Mouse (Mus musculus) ES-E14 (cell line): ENCODE measurements around the gene Psmb3. TPM values are rescaled to one million over a fixed set of nuclear protein-coding genes. Genes with fewer than 3 reads are reported as not detected.

ENCODE experiments used
- DNase-seq: peaks from one replicate; pipeline ENCODE4 v3.0.0-alpha.2; 2013; ENCODE audit warnings: low read depth, low spot score
- H3K27ac ChIP-seq: 2 replicates; pipeline ENCODE4 v1.5.1; 2012; ENCODE audit warnings: low read depth, mild to moderate bottlenecking, low read length, moderate library complexity, mixed read lengths; ENCODE audit not compliant: poor library complexity, insufficient read depth, severe bottlenecking
- H3K36me3 ChIP-seq: 2 replicates; pipeline ENCODE4 v1.6.1; 2012; ENCODE audit warnings: mild to moderate bottlenecking, low read length, moderate library complexity, mixed read lengths; ENCODE audit not compliant: control insufficient read depth, poor library complexity, insufficient read depth, severe bottlenecking
- H3K4me1 ChIP-seq, 2 experiments: fragments of 150-350 bp in 1 of 2; sonication (generic) in 1 of 2; 2 replicates each; pipeline ENCODE4 v1.6.1; 2012; ENCODE audit warnings: low read length in 2 of 2, mild to moderate bottlenecking in 1 of 2, mixed read lengths in 1 of 2; ENCODE audit not compliant: control insufficient read depth in 2 of 2, insufficient read depth in 2 of 2, poor library complexity in 1 of 2
- H3K4me3 ChIP-seq, 2 experiments: fragments of 150-350 bp in 1 of 2; sonication (generic) in 1 of 2; 2 replicates each; pipeline ENCODE4 v1.5.1; 2012; ENCODE audit warnings: low read length in 2 of 2, low read depth in 1 of 2, mild to moderate bottlenecking in 1 of 2, mixed read lengths in 1 of 2; ENCODE audit not compliant: insufficient read depth in 1 of 2, poor library complexity in 1 of 2, severe bottlenecking in 1 of 2
- H3K9ac ChIP-seq: 2 replicates; pipeline ENCODE4 v1.6.1; 2012; ENCODE audit warnings: low read depth, mild to moderate bottlenecking, low read length, mixed read lengths; ENCODE audit not compliant: poor library complexity, insufficient read depth, severe bottlenecking
- H3K9me3 ChIP-seq: fragments of 150-350 bp; sonication (generic); 2 replicates; pipeline ENCODE4 v1.6.1; 2012; ENCODE audit warnings: low read depth, mild to moderate bottlenecking, low read length; ENCODE audit not compliant: control insufficient read depth, insufficient read depth
- CHD2 ChIP-seq: IDR thresholded peaks from 2 replicates; pipeline ENCODE4 v1.6.1; 2014; ENCODE audit warnings: mild to moderate bottlenecking, low read depth, low read length, inconsistent platforms
- HCFC1 ChIP-seq: IDR thresholded peaks from 2 replicates; pipeline ENCODE4 v1.6.1; 2012; ENCODE audit warnings: low read length, inconsistent platforms, borderline replicate concordance; ENCODE audit not compliant: insufficient read depth
- MAFK ChIP-seq: IDR thresholded peaks from 2 replicates; pipeline ENCODE4 v1.6.1; 2014; ENCODE audit warnings: mild to moderate bottlenecking, low read depth, low read length, inconsistent platforms; ENCODE audit not compliant: insufficient read depth
- ZC3H11A ChIP-seq: IDR thresholded peaks from 2 replicates; pipeline ENCODE4 v1.6.1; 2012; ENCODE audit warnings: low read depth, mild to moderate bottlenecking, inconsistent platforms, low read length, borderline replicate concordance
- ZNF384 ChIP-seq: IDR thresholded peaks from 2 replicates; pipeline ENCODE4 v1.6.1; 2012; ENCODE audit warnings: low read depth, low read length, inconsistent platforms
- in situ Hi-C, 2 experiments: fragments of 600-800 bp; cut with MboI; formaldehyde crosslinking; loops; one replicate each; pipeline ENCODE4 v1.15.1; 2025; ENCODE audit warnings: low sequenced_read_pairs in 2 of 2, inconsistent platforms in 1 of 2; ENCODE audit not compliant: unreplicated experiment in 2 of 2
- total RNA-seq: library from RNA; depleted of rRNA; stranded (reverse); fragments of 300-350 nt; gene quantifications from 2 replicates; pipeline ENCODE4 v1.2.3, GENCODE M21; 2012

Psmb3 gene
- total RNA-seq, 1 experiment, result 677 TPM

- peak overlapping the region; percentile 1 to 23; a peak in 1 of 4 replicates for H3K4me3 ChIP-seq
- in situ Hi-C loops, result no loop called here
- no peak for TF ChIP-seq CHD2
- TF ChIP-seq ZNF384, result no peak
- TF ChIP-seq MAFK, result no peak
- TF ChIP-seq HCFC1, result no peak
- peaks cover 97% of the 10 kb centered on the region for H3K36me3 ChIP-seq
- DNase-seq, result no peak
- no peaks in the 10 kb centered on the region for H3K9me3 ChIP-seq
- no peak overlapping the region for H3K27ac ChIP-seq
- H3K4me1 ChIP-seq, result peaks cover 17 to 55% of the 10 kb centered on the region in 2 experiments
- H3K9ac ChIP-seq, result no peak overlapping the region
Observed at GRCm38 (mm10) chr11:97677381-97677780, 25.8 kb upstream of the Psmb3 start.

GRCm38 (mm10) chr11:97677842-97678241, 25.4 kb upstream of the Psmb3 start:
- H3K4me3 ChIP-seq, result peak overlapping the region; percentile 16 to 37; a peak in 3 of 4 replicates
- H3K36me3 ChIP-seq, result peaks cover 96% of the 10 kb centered on the region
- H3K4me1 ChIP-seq, result peaks cover 13 to 53% of the 10 kb centered on the region in 2 experiments
- no peaks in the 10 kb centered on the region for H3K9me3 ChIP-seq
- H3K9ac ChIP-seq, result peak overlapping the region; percentile 1; the same call in 1 of the 2 replicates
- no peak overlapping the region for H3K27ac ChIP-seq
- no peak for DNase-seq
- no peak for TF ChIP-seq HCFC1
- TF ChIP-seq MAFK, result no peak
- TF ChIP-seq CHD2, result no peak
- no peak for TF ChIP-seq ZNF384
- TF ChIP-seq ZC3H11A, result no peak
- in situ Hi-C loops, result no loop called here

GRCm38 (mm10) chr11:97678301-97678700, 24.9 kb upstream of the Psmb3 start:
- Histone ChIP-seq H3K9ac (peak overlapping the region; percentile 1; the same call in 1 of the 2 replicates), H3K27ac (no peak overlapping the region), H3K4me3 (peak overlapping the region in 1 of 2 experiments; percentile 37; a peak in 1 of 4 replicates), H3K9me3 (no peaks in the 10 kb centered on the region), H3K4me1 (peaks cover 12 to 49% of the 10 kb centered on the region in 2 experiments), H3K36me3 (peaks cover 92% of the 10 kb centered on the region)
- DNase-seq, result no peak
- TF ChIP-seq CHD2 (no peak), MAFK (no peak), ZC3H11A (no peak), HCFC1 (no peak), ZNF384 (no peak)
- in situ Hi-C loops, result no loop called here

- H3K27ac ChIP-seq, result no peak overlapping the region
- H3K4me1 ChIP-seq, result peaks cover 15 to 38% of the 10 kb centered on the region in 2 experiments
- peaks cover 70% of the 10 kb centered on the region for H3K36me3 ChIP-seq
- no peak overlapping the region for H3K4me3 ChIP-seq
- no peaks in the 10 kb centered on the region for H3K9me3 ChIP-seq
- in situ Hi-C loops, result no loop called here
- TF ChIP-seq ZNF384 (no peak), CHD2 (no peak), HCFC1 (no peak), MAFK (no peak), ZC3H11A (no peak)
- no peak overlapping the region for H3K9ac ChIP-seq
- no peak for DNase-seq
Observed at GRCm38 (mm10) chr11:97680430-97680829, 22.8 kb upstream of the Psmb3 start.

- TF ChIP-seq ZNF384, result no peak
- no peak for TF ChIP-seq HCFC1
- TF ChIP-seq CHD2, result no peak
- no peak for TF ChIP-seq MAFK
- no peak for TF ChIP-seq ZC3H11A
- in situ Hi-C loops, result no loop called here
- peaks cover 24 to 34% of the 10 kb centered on the region in 2 experiments for H3K4me1 ChIP-seq
- H3K4me3 ChIP-seq, result no peak overlapping the region
- no peak overlapping the region for H3K9ac ChIP-seq
- H3K36me3 ChIP-seq, result peaks cover 52% of the 10 kb centered on the region
- no peaks in the 10 kb centered on the region for H3K9me3 ChIP-seq
- DNase-seq, result no peak
- no peak overlapping the region for H3K27ac ChIP-seq
Observed at GRCm38 (mm10) chr11:97682504-97683055, 20.6 kb upstream of the Psmb3 start.
